Mouse (Mus musculus): ENCODE measurements around the gene Ppp4c. TPM values are rescaled to one million over a fixed set of nuclear protein-coding genes. Genes with fewer than 3 reads are reported as not detected.
"Not testable (repeated sequence)": the region's sequence is repeated elsewhere in the genome, so short reads cannot be mapped to it uniquely, and the experiment has no call there.

Ppp4c gene
- total RNA-seq, 4 experiments from 2014 or later = 48.2 to 56.0 (median 51.2) TPM

GRCm38 (mm10) chr7:126781661-126782370 lies 10.5 kb downstream of the Ppp4c start:
- no peak for DNase-seq (ENCODE audit: low spot score in 2 of 2)

GRCm38 (mm10) chr7:126780971-126781635 lies 11.2 kb downstream of the Ppp4c start, which contains the start of gene Tbx6:
Gene Tbx6 (plus strand): TSS chr7:126781483.
- DNase-seq (ENCODE audit: low spot score in 2 of 2) = no peak

- peak; percentile 72 to 82 for DNase-seq (ENCODE audit: low spot score in 2 of 2)
These were observed 12.0 kb downstream of the Ppp4c start for GRCm38 (mm10) chr7:126779983-126780970.

- DNase-seq (ENCODE audit: low spot score in 2 of 2) = not testable (repeated sequence)
These were observed 13.2 kb downstream of the Ppp4c start for GRCm38 (mm10) chr7:126779101-126779500.

GRCm38 (mm10) chr7:126778147-126778546 lies 14.1 kb downstream of the Ppp4c start:
- DNase-seq (ENCODE audit: low spot score in 2 of 2) = no peak

- DNase-seq (ENCODE audit: low spot score in 2 of 2) = no peak
These were observed 14.8 kb downstream of the Ppp4c start for GRCm38 (mm10) chr7:126777476-126777875.

GRCm38 (mm10) chr7:126776598-126777057 lies 15.7 kb downstream of the Ppp4c start, which contains the start of gene Ypel3:
Gene Ypel3 (plus strand): TSS chr7:126776955.
- DNase-seq (ENCODE audit: low spot score in 2 of 2) = peak; percentile 74 to 97

GRCm38 (mm10) chr7:126775978-126776234 lies 16.4 kb downstream of the Ppp4c start:
- DNase-seq (ENCODE audit: low spot score in 2 of 2) = no peak

GRCm38 (mm10) chr7:126775185-126775977 lies 16.9 kb downstream of the Ppp4c start:
- no peak for DNase-seq (ENCODE audit: low spot score in 2 of 2)

GRCm38 (mm10) chr7:126774463-126774862 lies 17.8 kb downstream of the Ppp4c start:
- no peak for DNase-seq (ENCODE audit: low spot score in 2 of 2)

- DNase-seq (ENCODE audit: low spot score in 2 of 2) = no peak
These were observed 18.9 kb downstream of the Ppp4c start for GRCm38 (mm10) chr7:126773351-126773750.

- DNase-seq (ENCODE audit: low spot score in 2 of 2) = no peak
These were observed 21.5 kb downstream of the Ppp4c start for GRCm38 (mm10) chr7:126770784-126771183.

GRCm38 (mm10) chr7:126767001-126767400 lies 25.3 kb downstream of the Ppp4c start:
- no peak for DNase-seq (ENCODE audit: low spot score in 2 of 2)

GRCm38 (mm10) chr7:126766201-126766600 lies 26.1 kb downstream of the Ppp4c start, which contains the start of gene Gdpd3:
Gene Gdpd3 (plus strand): TSS chr7:126766334.
- DNase-seq (ENCODE audit: low spot score in 2 of 2) = no peak

GRCm38 (mm10) chr7:126765540-126765939 lies 26.8 kb downstream of the Ppp4c start:
- no peak for DNase-seq (ENCODE audit: low spot score in 2 of 2)

GRCm38 (mm10) chr7:126762471-126763008 lies 29.8 kb downstream of the Ppp4c start:
- peak; percentile 34 to 81 for DNase-seq (ENCODE audit: low spot score in 2 of 2)

- no peak for DNase-seq (ENCODE audit: low spot score in 2 of 2)
These were observed 30.7 kb downstream of the Ppp4c start for GRCm38 (mm10) chr7:126761529-126762067.

GRCm38 (mm10) chr7:126760956-126761355 lies 31.3 kb downstream of the Ppp4c start:
- DNase-seq (ENCODE audit: low spot score in 2 of 2) = no peak

- peak in 1 of 2 experiments; percentile 22 for DNase-seq (ENCODE audit: low spot score in 2 of 2)
These were observed 31.9 kb downstream of the Ppp4c start for GRCm38 (mm10) chr7:126760391-126760802.
